Mouse (Mus musculus) small intestine, adult 2 months (tissue): Measurements from ENCODE around the gene Dcakd. TPM values are rescaled to one million over a fixed set of nuclear protein-coding genes. Genes with fewer than 3 reads are reported as not detected.

Experiments
- H3K27ac ChIP-seq: fragments of 200-500 bp; 2 replicates; pipeline ENCODE4 v1.5.1; 2012; ENCODE audit warnings: low read depth, low read length, control low read depth, inconsistent platforms; ENCODE audit not compliant: insufficient read depth
- H3K27me3 ChIP-seq: fragments of 200-500 bp; 2 replicates; pipeline ENCODE4 v1.6.1; 2012; ENCODE audit warnings: mild to moderate bottlenecking, moderate library complexity, low read length, inconsistent platforms; ENCODE audit not compliant: control insufficient read depth, insufficient read depth
- H3K36me3 ChIP-seq: fragments of 200-500 bp; 2 replicates; pipeline ENCODE4 v1.6.1; 2012; ENCODE audit warnings: mild to moderate bottlenecking, low read length, control low read depth, inconsistent platforms; ENCODE audit not compliant: control insufficient read depth, insufficient read depth
- H3K4me1 ChIP-seq: fragments of 200-500 bp; 2 replicates; pipeline ENCODE4 v1.6.1; 2012; ENCODE audit warnings: low read length, inconsistent platforms, mixed read lengths; ENCODE audit not compliant: control insufficient read depth, insufficient read depth, insufficient read length
- H3K4me3 ChIP-seq: fragments of 200-500 bp; 2 replicates; pipeline ENCODE4 v1.5.1; 2012; ENCODE audit warnings: low read depth, mild to moderate bottlenecking, control low read depth, inconsistent platforms, low read length, moderate library complexity
- CTCF ChIP-seq: fragments of 200-500 bp; IDR thresholded peaks from 2 replicates; pipeline ENCODE4 v1.5.1; 2012; ENCODE audit warnings: low read depth, mild to moderate bottlenecking, control low read depth, inconsistent platforms, low read length, moderate library complexity, mixed read lengths; ENCODE audit not compliant: insufficient replicate concordance, insufficient read length; ENCODE audit errors: extremely low read depth
- POLR2A ChIP-seq: fragments of 200-500 bp; IDR thresholded peaks from 2 replicates; pipeline ENCODE4 v1.6.1; 2012; ENCODE audit warnings: low read depth, mild to moderate bottlenecking, control low read depth, inconsistent platforms, low read length, moderate library complexity
- WGBS: fragments of 180-500 bp; shearing (Covaris S2); methylation state at CpG from one replicate; pipeline ENCODE4 v1.1.7; 2018; 5-methylcytosine and 5-hydroxymethylcytosine counted together
- polyA plus RNA-seq: library from polyadenylated mRNA; depleted of rRNA; stranded (reverse); fragments of >200 nt; gene quantifications from 2 replicates; pipeline ENCODE4 v1.2.3, GENCODE M21; 2012

The Dcakd gene
- polyA plus RNA-seq, 1 experiment, result 57.7 TPM

- no peak overlapping the region for H3K4me3 ChIP-seq
- H3K4me1 ChIP-seq, result peaks cover 2% of the 10 kb centered on the region; the same call in 1 of the 2 replicates
- peaks cover 18% of the 10 kb centered on the region; the same call in 1 of the 2 replicates for H3K36me3 ChIP-seq
- H3K27me3 ChIP-seq, result no peaks in the 10 kb centered on the region
- WGBS, result 59% methylated on average over 14 of the region's 14 CpGs
- no peak for TF ChIP-seq POLR2A
- no peak for TF ChIP-seq CTCF
- H3K27ac ChIP-seq, result no peak overlapping the region
Observed at GRCm38 (mm10) chr11:102998577-102999316, 29.4 kb downstream of the Dcakd start.

- Histone ChIP-seq H3K36me3 (peaks cover 18% of the 10 kb centered on the region; the same call in 1 of the 2 replicates), H3K4me3 (no peak overlapping the region), H3K4me1 (no peaks in the 10 kb centered on the region), H3K27me3 (no peaks in the 10 kb centered on the region), H3K27ac (no peak overlapping the region)
- whole genome bisulfite sequencing, result 82% methylated on average over 7 of the region's 7 CpGs
- TF ChIP-seq POLR2A (no peak), CTCF (no peak)
Observed at GRCm38 (mm10) chr11:102998254-102998576, 29.9 kb downstream of the Dcakd start.

- 98% methylated on average over 12 of the region's 12 CpGs for WGBS
- Histone ChIP-seq H3K27ac (no peak overlapping the region), H3K36me3 (peaks cover 18% of the 10 kb centered on the region; the same call in 1 of the 2 replicates), H3K4me1 (no peaks in the 10 kb centered on the region), H3K27me3 (peaks cover 2% of the 10 kb centered on the region; the same call in 1 of the 2 replicates), H3K4me3 (no peak overlapping the region)
- TF ChIP-seq CTCF (no peak), POLR2A (no peak)
Observed at GRCm38 (mm10) chr11:102996991-102997770, 31.0 kb downstream of the Dcakd start.

- Histone ChIP-seq H3K4me1 (no peaks in the 10 kb centered on the region), H3K27me3 (peaks cover 10% of the 10 kb centered on the region; the same call in 1 of the 2 replicates), H3K4me3 (no peak overlapping the region), H3K27ac (no peak overlapping the region), H3K36me3 (peaks cover 18% of the 10 kb centered on the region; the same call in 1 of the 2 replicates)
- no peak for TF ChIP-seq POLR2A
- no peak for TF ChIP-seq CTCF
- 71% methylated on average over 7 of the region's 7 CpGs for WGBS
Observed at GRCm38 (mm10) chr11:102996385-102996784, 31.7 kb downstream of the Dcakd start.

- no peak overlapping the region for H3K4me3 ChIP-seq
- peaks cover 4% of the 10 kb centered on the region for H3K4me1 ChIP-seq
- TF ChIP-seq POLR2A, result no peak
- no peak for TF ChIP-seq CTCF
- no peak overlapping the region for H3K27ac ChIP-seq
- peaks cover 22% of the 10 kb centered on the region for H3K27me3 ChIP-seq
- 91% methylated on average over 18 of the region's 18 CpGs for whole genome bisulfite sequencing
- H3K36me3 ChIP-seq, result peaks cover 18% of the 10 kb centered on the region; the same call in 1 of the 2 replicates
Observed at GRCm38 (mm10) chr11:102994952-102995351, 33.2 kb downstream of the Dcakd start.

DNA sequence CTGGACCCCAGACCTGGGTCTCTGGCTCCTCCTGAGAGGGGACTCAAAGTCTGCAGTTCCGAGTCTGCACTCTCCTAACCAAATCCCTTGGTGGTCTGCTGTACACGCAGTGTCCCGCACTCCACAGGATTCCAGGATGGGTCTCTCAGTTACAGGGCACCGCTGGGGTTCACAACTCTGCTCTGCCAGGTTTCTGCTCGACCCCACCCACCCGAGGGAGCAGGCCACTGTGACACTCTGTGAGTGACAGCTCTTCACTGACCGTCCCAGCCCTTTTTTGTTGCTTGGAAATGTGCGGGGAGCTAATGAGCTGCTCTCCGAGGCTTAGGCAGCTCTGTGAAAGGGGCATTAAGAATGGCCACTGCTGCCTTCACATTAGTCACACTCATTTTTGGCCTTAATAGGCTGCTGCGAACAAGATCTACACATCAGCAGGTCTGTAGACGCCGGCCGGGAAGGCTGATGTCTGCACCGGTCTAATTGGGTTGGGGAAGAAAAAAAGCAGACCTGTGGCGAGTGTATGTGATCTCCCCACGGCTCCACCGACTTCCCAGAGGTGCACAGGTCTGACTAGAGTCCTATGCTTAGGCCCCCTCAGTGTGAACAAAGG is 34.6 kb downstream of the Dcakd start:
- peaks cover 34% of the 10 kb centered on the region for H3K27me3 ChIP-seq
- TF ChIP-seq POLR2A, result no peak
- TF ChIP-seq CTCF, result no peak
- no peak overlapping the region for H3K4me3 ChIP-seq
- peaks cover 6% of the 10 kb centered on the region for H3K4me1 ChIP-seq
- H3K27ac ChIP-seq, result no peak overlapping the region
- peaks cover 12% of the 10 kb centered on the region; the same call in 1 of the 2 replicates for H3K36me3 ChIP-seq
- 75% methylated on average over 17 of the region's 17 CpGs for WGBS
